Mouse (Mus musculus) urinary bladder, postnatal 4 days (tissue): ENCODE measurements around the gene Gm11595.
"Not testable (repeated sequence)": the region's sequence is repeated elsewhere in the genome, so short reads cannot be mapped to it uniquely, and the experiment has no call there.

ENCODE experiments used
- DNase-seq, 2 experiments: peaks; one replicate each; pipeline ENCODE4 v3.0.0; 2021 to 2022; ENCODE audit warnings: low spot score in 2 of 2

Gm11595 gene

GRCm38 (mm10) chr11:99772813-99773212, at the start of gene Gm11595:
TSS of gene Gm11595 (minus strand) at chr11:99772913.
- not testable (repeated sequence) for DNase-seq

- DNase-seq, result not testable (repeated sequence)
These were observed 42.9 kb upstream of the Gm11595 start, which contains the start of gene Gm11564 for GRCm38 (mm10) chr11:99815566-99815965. TSS of gene Gm11564 (minus strand) at chr11:99815666.

GRCm38 (mm10) chr11:99809792-99810191, 37.1 kb upstream of the Gm11595 start, which contains the start of gene Krtap4-13:
TSS of gene Krtap4-13 (minus strand) at chr11:99809892.
- DNase-seq, result not testable (repeated sequence)

- DNase-seq, result not testable (repeated sequence)
These were observed 31.6 kb upstream of the Gm11595 start, which contains the start of gene Gm11554 for GRCm38 (mm10) chr11:99804346-99804745. TSS of gene Gm11554 (minus strand) at chr11:99804446.

- not testable (repeated sequence) for DNase-seq
These were observed 26.1 kb upstream of the Gm11595 start, which contains the start of gene Gm11569 for GRCm38 (mm10) chr11:99798832-99799231. TSS of gene Gm11569 (minus strand) at chr11:99798932.

- no peak for DNase-seq
These were observed 20.7 kb upstream of the Gm11595 start, which contains the start of gene Gm11596 for GRCm38 (mm10) chr11:99793367-99793766. TSS of gene Gm11596 (minus strand) at chr11:99793467.

GRCm38 (mm10) chr11:99784900-99785299, 12.2 kb upstream of the Gm11595 start, which contains the start of gene Krtap4-9:
TSS of gene Krtap4-9 (plus strand) at chr11:99785200.
- not testable (repeated sequence) for DNase-seq

- no peak for DNase-seq
These were observed 7.9 kb upstream of the Gm11595 start, which contains the start of gene Krtap4-8 for GRCm38 (mm10) chr11:99780604-99781003. TSS of gene Krtap4-8 (minus strand) at chr11:99780704.

GRCm38 (mm10) chr11:99778401-99778800, 5.7 kb upstream of the Gm11595 start:
- DNase-seq, result no peak

- DNase-seq, result no peak
These were observed 4.3 kb downstream of the Gm11595 start for GRCm38 (mm10) chr11:99768410-99768809.

- DNase-seq, result no peak
These were observed 13.8 kb downstream of the Gm11595 start for GRCm38 (mm10) chr11:99758877-99759276.

- no peak for DNase-seq
These were observed 28.7 kb downstream of the Gm11595 start for GRCm38 (mm10) chr11:99743985-99744384.

- DNase-seq, result no peak
These were observed 38.5 kb downstream of the Gm11595 start, which contains the start of gene Gm14180 for GRCm38 (mm10) chr11:99734190-99734589. TSS of gene Gm14180 (minus strand) at chr11:99734290.

GRCm38 (mm10) chr11:99724061-99724460, 48.7 kb downstream of the Gm11595 start:
- no peak for DNase-seq
